11 mouse cellular contexts compared by ENCODE assay signal in genomic region chr15:86110361-86111103, GRCm38 (mm10). TPM values are rescaled to one million over a fixed set of nuclear protein-coding genes. Genes with fewer than 3 reads are reported as not detected.
DNase-seq lines count a peak whose midpoint lies in the region; ATAC-seq and TF ChIP-seq lines count a peak whose summit lies in the region.
"Had no signal": no experiment of that assay in that cellular context is flagged by ENCODE, and none has a peak within 500 bp of the region (broad histone marks: within the 10 kb centered on the region; RNA-seq: fewer than 3 reads in every experiment).

No protein-coding gene starts in this region.

- peaks cover 8% of the 10 kb centered on the region for H3K4me1 ChIP-seq in bone marrow, adult 2 months (ENCODE audit: control insufficient read depth, insufficient read depth, low read length)
- peaks cover 16% of the 10 kb centered on the region for H3K4me1 ChIP-seq in embryonic facial prominence, embryonic 14.5 days (ENCODE audit: control insufficient read depth, insufficient read depth, low read length)
- H3K4me1 ChIP-seq in lung, adult 2 months (ENCODE audit: control insufficient read depth, insufficient read depth, low read length), result peaks cover 8% of the 10 kb centered on the region
- H3K4me1 ChIP-seq in intestine, embryonic 16.5 days (ENCODE audit: control insufficient read depth, insufficient read depth, low read length), result peaks cover 16% of the 10 kb centered on the region

- 71% methylated on average over 10 of the region's 10 CpGs for WGBS in bone marrow, adult 2 months
- 77% methylated on average over 10 of the region's 10 CpGs for WGBS in embryonic facial prominence, embryonic 14.5 days
- 81% methylated on average over 10 of the region's 10 CpGs for WGBS in lung, adult 2 months
- 83% methylated on average over 10 of the region's 10 CpGs for WGBS in intestine, embryonic 16.5 days

- H3K9ac ChIP-seq in embryonic facial prominence, embryonic 14.5 days (ENCODE audit: low read depth, low read length), result no peak overlapping the region
- H3K9ac ChIP-seq in intestine, embryonic 16.5 days (ENCODE audit: low read depth, low read length), result no peak overlapping the region
- H3K9ac ChIP-seq: neural tube, embryonic 15.5 days had no signal

- TF ChIP-seq POLR2A in bone marrow, adult 2 months (IDR thresholded peaks at IDR 0.05; ENCODE audit: borderline replicate concordance, control insufficient read depth, low read depth, low read length), result no peak
- no peak for TF ChIP-seq POLR2A in lung, adult 2 months (IDR thresholded peaks at IDR 0.05; ENCODE audit: borderline replicate concordance, extremely low read depth, low read depth, low read length)

- no peaks in the 10 kb centered on the region for H3K36me3 ChIP-seq in embryonic facial prominence, embryonic 14.5 days (ENCODE audit: control insufficient read depth, insufficient read depth, low read length)
- H3K36me3 ChIP-seq in intestine, embryonic 16.5 days (ENCODE audit: control insufficient read depth, insufficient read depth, low read length), result no peaks in the 10 kb centered on the region
- H3K36me3 ChIP-seq: neural tube, embryonic 15.5 days had no signal

- H3K4me2 ChIP-seq in embryonic facial prominence, embryonic 14.5 days (ENCODE audit: low read depth, low read length), result no peak overlapping the region
- no peak overlapping the region for H3K4me2 ChIP-seq in intestine, embryonic 16.5 days (ENCODE audit: low read depth, low read length)
- H3K4me2 ChIP-seq: neural tube, embryonic 15.5 days had no signal

- no peak for TF ChIP-seq CTCF in layer of hippocampus, adult 2 months (conservative IDR thresholded peaks at IDR 0.05)
- no peak for TF ChIP-seq CTCF in bone marrow, adult 2 months (IDR thresholded peaks at IDR 0.05; ENCODE audit: control insufficient read depth, insufficient read depth, low read length)
- no peak for TF ChIP-seq CTCF in lung, adult 2 months (IDR thresholded peaks at IDR 0.05; ENCODE audit: insufficient read depth, low read length)

- no peak for DNase-seq in layer of hippocampus, adult 2 months (ENCODE audit: low spot score in 2 of 2)
- DNase-seq in layer of hippocampus, postnatal 14 days (ENCODE audit: low spot score in 2 of 2), result no peak
- peak; percentile 55 for DNase-seq in embryonic facial prominence, embryonic 14.5 days (ENCODE audit: low spot score)
- peak; percentile 62 for DNase-seq in retina, postnatal 1 day
- no peak for DNase-seq in right cerebral cortex, postnatal 10 days (ENCODE audit: low spot score in 2 of 2)
- DNase-seq in lung, adult 2 months, result no peak
- DNase-seq: kidney, adult 18-20 months; lung, postnatal 14 days had no signal

- 0 out of 2 replicates have a peak overlapping the region, but pooled peaks have one; percentile 15 for H3K27ac ChIP-seq in layer of hippocampus, adult 2 months
- H3K27ac ChIP-seq in bone marrow, adult 2 months (ENCODE audit: control insufficient read depth, insufficient read depth, low read depth, low read length, poor library complexity), result peak overlapping the region; percentile 54; the same call in 1 of the 2 replicates
- H3K27ac ChIP-seq in embryonic facial prominence, embryonic 14.5 days (replicated peaks; ENCODE audit: low read depth, low read length), result no peak overlapping the region
- H3K27ac ChIP-seq in intestine, embryonic 16.5 days (ENCODE audit: low read length), result no peak overlapping the region

- ATAC-seq in embryonic facial prominence, embryonic 14.5 days (ENCODE audit: low read depth), result peak; percentile 51
- ATAC-seq in intestine, embryonic 16.5 days, result no peak

- H3K9me3 ChIP-seq in embryonic facial prominence, embryonic 14.5 days (ENCODE audit: control insufficient read depth, low read length), result no peaks in the 10 kb centered on the region
- H3K9me3 ChIP-seq in intestine, embryonic 16.5 days (ENCODE audit: control insufficient read depth, low read length), result no peaks in the 10 kb centered on the region
- H3K9me3 ChIP-seq: neural tube, embryonic 15.5 days had no signal

- no peak overlapping the region for H3K4me3 ChIP-seq in layer of hippocampus, adult 2 months
- no peak overlapping the region for H3K4me3 ChIP-seq in bone marrow, adult 2 months (replicated peaks; ENCODE audit: control insufficient read depth, low read depth, low read length)
- no peak overlapping the region for H3K4me3 ChIP-seq in embryonic facial prominence, embryonic 14.5 days (ENCODE audit: low read depth, low read length)
- H3K4me3 ChIP-seq in lung, adult 2 months (replicated peaks; ENCODE audit: extremely low read depth, low read depth, low read length), result no peak overlapping the region
- no peak overlapping the region for H3K4me3 ChIP-seq in intestine, embryonic 16.5 days (ENCODE audit: low read length)
- H3K4me3 ChIP-seq: neural tube, embryonic 15.5 days had no signal

- H3K27me3 ChIP-seq in embryonic facial prominence, embryonic 14.5 days (replicated peaks; ENCODE audit: control insufficient read depth, insufficient read depth, low read length), result no peaks in the 10 kb centered on the region
- H3K27me3 ChIP-seq in intestine, embryonic 16.5 days (replicated peaks; ENCODE audit: control insufficient read depth, insufficient read depth, low read length), result no peaks in the 10 kb centered on the region
- H3K27me3 ChIP-seq: neural tube, embryonic 15.5 days had no signal

RNA-seq across cellular contexts. Expression of gene Gramd4, which starts 53.0 kb away (rescaled TPM):
- 10 to 100 TPM; 24.8 to 28.7 TPM for total RNA-seq in layer of hippocampus, adult 2 months (2021)
- total RNA-seq in layer of hippocampus, postnatal 14 days (2021), result 10 to 100 TPM; 26.5 to 28.4 TPM
- 14.1 and 20.7 TPM in 2 replicates for polyA plus RNA-seq in bone marrow, adult 2 months (2011; ENCODE audit: insufficient read depth, insufficient read length, low replicate concordance, missing spikeins)
- 7.6 and 10.8 TPM in 2 replicates for polyA plus RNA-seq in embryonic facial prominence, embryonic 14.5 days (2014; fragmentation: Nextera tagmentation; extraction: Ambion mirVana)
- polyA plus RNA-seq in lung, adult 2 months (2012; rRNA removed), result 21.5 and 24.4 TPM in 2 replicates
- polyA plus RNA-seq in intestine, embryonic 16.5 days (2015; fragmentation: Nextera tagmentation; extraction: Ambion mirVana), result 9.1 and 9.5 TPM in 2 replicates

Comparison
In these comparisons a context has a peak if more than half of its experiments do, and no peak if none do; other contexts are left out.
1. DNase-seq: peak in embryonic facial prominence, embryonic 14.5 days (single experiment) and retina, postnatal 1 day (single experiment); none in layer of hippocampus, adult 2 months (0 of 2), layer of hippocampus, postnatal 14 days (0 of 2), right cerebral cortex, postnatal 10 days (0 of 2) and lung, adult 2 months (single experiment).
2. H3K27ac ChIP-seq: peak in layer of hippocampus, adult 2 months (single experiment) and bone marrow, adult 2 months (single experiment); none in embryonic facial prominence, embryonic 14.5 days (single experiment) and intestine, embryonic 16.5 days (single experiment).